Mouse (Mus musculus): Measurements from ENCODE around the gene Sorcs1.

Gene Sorcs1

DNA sequence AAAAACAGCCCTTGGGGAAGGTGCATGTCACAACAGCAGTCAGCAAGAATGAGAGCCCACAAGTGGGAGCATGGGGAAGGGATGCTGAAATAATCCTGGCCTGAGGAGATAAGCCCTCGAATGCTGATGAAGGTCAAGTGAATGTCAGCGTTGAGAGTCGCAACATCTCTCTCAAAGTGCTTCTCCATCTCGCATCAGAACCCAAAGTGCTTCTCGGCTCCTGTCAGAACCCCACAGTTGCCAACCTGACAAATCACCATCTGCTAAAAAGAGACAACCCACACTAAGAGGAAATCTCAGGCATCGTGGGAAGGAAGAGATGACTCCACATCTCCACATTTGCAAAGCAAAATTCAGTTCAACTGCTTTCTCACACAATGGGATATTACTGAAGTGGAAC lies 119.7 kb downstream of the Sorcs1 start:
- no peak for DNase-seq (ENCODE audit: low spot score)

DNA sequence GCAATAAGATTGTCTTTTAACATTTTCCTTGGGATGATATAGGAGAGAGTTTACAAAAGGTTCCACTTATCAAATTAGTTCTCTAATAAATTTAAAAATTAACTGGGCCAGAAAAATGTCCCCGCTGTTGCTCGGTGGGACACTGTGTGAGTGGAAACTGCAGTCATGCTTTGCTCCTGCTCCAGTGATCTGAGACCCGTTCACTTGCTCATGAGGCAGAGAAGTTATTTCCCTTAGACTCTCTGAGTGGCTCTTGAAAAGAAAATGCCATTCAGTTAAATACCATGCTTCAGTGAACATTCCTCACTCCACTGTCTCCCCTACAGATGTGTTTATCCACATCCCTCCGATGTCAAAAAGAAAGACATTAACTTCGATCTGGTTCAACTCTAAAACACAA lies 144.4 kb downstream of the Sorcs1 start:
- DNase-seq (ENCODE audit: low spot score), result no peak

DNA sequence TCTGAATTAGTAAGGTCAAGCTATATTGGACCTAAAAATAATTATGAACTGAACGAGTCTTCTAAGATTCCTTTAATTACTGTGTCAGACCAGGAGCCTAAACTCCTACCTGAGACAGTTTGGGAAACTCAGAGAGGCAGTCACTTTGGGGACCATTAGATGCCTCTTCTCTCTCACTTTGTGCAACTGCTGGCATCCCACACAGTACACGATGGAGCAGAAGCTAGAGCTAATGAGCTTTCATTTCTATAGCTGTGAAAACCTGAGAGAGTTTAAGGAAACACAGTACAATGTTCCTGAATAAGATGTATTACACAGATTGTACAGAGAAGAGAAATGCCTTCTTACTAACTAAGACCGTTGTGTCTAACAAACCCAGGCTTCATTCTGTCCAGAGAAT lies 150.6 kb downstream of the Sorcs1 start:
- no peak for DNase-seq (ENCODE audit: low spot score)

DNA sequence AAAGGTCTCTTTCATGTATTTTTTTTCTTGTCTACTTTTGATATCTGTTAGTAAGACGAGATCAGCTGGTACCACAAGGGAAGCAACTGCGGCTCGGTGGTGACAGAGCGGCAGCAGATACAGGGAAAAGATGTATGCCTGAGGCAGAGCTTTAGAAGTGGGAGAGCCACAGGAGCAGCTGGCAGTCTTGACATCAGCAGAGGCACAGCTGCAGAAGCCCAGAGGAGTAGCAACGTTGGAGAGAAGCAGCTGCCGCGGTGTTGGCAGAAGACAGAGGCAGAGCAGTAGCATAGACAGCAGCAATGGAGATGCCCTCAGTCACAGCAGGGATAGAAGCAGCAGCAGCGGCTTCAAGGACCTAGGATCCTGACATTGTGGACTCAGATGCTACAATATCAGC lies 152.4 kb downstream of the Sorcs1 start:
- DNase-seq (ENCODE audit: low spot score), result no peak

DNA sequence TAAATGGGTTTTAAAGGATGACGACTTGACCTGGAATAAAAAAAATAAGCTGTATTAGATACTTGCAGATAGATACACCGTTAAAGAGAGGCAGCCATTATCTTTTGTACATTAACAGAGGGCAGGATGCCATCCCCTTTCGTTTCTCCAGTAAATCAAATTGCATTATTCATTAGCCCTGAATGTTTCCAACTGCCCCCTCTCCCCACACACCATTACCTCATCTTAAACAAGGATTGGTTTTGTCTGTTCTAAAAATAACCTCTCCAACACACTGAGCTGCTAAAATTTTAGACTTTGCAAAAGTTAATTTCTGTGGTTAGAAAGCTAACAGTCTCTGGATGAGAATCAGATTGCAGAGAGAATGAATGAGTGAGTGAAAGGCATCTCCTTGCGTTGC lies 156.5 kb downstream of the Sorcs1 start:
- DNase-seq (ENCODE audit: low spot score), result no peak

DNA sequence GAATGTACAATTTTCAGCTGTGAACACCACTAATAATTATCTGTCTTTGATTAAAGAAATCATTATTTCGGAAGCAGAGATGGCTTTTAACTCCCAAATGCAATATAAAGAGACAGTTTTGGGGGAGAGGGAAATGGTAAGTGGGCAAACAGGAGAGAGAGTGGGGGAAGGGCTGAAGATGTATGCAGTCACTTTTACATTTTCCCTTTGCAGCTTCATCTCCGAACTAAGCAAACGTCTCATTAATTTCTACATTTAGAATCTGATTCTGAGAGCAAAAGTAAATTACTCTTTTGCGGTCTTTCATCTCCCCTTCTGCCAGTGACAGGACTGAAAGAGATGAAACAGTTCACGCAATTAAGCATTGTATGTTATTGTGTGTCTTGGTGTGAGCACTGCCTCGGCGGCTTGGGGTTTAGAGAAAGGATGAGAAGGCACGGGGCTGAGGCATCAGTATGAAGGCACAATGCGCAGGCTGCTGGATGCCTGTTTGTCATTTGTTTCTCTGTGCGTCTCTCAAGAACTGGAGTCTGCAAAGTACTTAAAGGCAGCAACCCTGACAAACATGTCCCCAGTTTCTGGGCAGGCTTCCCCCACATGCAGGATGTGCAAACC lies 163.3 kb downstream of the Sorcs1 start:
- DNase-seq (ENCODE audit: low spot score), result no peak

DNA sequence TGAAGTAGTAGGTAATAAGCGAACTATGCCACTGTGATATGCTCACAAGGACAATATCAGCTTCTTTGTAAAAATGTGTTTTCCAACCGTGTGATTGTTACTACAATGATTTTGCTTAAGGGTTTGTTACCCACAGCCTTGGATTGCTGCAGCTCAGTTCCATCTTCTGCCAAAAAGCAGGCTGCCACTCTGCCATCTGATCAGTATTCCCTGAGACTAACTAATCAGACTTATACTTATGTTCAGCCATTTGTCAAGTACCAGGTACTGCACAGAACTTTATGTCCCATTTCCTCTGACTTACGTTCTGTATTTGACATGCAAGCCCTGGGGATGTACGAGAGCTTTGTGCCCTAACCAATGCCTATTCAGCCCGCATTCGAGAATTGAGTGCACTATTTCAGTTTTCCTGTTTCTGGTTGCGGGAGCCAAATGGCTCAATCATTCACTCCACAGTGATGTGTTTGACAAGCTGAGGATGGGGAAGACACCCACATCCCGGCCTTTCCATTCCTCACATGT lies 164.1 kb downstream of the Sorcs1 start:
- DNase-seq (ENCODE audit: low spot score), result no peak

DNA sequence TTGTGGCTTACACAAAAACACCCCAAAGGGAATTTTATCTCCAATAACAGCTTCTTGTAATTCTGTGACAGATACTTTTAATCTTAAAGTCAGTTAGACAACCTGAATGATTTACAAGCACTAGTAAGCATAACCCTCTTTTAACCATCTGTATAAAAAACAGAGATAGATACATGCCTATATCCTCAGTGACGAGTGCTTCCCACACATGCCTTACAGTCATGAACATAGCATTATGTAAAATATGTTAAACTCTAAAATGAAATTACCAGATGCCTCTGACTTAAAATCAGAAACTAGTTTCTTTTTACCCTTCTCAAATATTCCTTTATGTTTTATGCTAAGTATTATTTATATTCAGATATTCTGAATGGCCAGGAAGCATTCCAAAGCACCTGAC lies 175.6 kb downstream of the Sorcs1 start:
- no peak for DNase-seq (ENCODE audit: low spot score)

DNA sequence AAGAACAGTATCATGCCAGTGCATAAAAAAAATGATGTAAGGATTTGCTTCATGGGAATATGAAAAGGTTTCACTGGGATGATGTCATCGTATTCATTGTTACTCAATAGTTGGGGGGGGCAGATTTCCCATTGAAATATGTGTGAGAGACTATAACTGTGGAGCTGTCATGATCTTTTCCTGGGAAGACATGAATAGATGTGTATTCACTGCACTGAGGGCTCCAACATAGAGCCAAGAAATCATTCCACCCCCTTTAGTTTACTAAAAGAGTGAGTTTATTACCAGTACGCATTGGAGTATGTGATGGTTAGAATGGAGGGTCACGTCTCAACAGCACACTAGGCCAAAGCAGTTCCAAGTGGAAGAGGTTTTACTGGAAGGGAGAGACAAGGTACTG lies 187.3 kb downstream of the Sorcs1 start:
- no peak for DNase-seq (ENCODE audit: low spot score)

DNA sequence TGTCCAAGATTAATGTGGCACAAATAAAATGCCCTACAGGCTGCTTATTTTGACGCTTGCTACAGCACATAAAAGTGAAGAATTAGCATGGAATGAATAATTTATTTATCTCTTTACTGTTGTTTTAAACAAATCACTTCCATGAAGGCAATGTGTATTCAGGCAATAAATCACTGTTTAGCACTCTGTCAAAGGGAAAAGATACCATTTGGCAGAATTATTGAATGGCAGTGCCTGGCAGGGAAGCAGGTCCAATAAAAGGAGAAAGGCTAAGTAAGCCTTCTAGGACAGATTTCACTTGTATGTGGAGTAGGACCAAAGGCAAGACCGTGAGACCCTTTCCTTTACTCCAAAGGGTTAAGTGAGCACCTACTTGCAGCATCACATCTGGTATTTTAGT lies 187.7 kb downstream of the Sorcs1 start:
- DNase-seq (ENCODE audit: low spot score), result no peak

DNA sequence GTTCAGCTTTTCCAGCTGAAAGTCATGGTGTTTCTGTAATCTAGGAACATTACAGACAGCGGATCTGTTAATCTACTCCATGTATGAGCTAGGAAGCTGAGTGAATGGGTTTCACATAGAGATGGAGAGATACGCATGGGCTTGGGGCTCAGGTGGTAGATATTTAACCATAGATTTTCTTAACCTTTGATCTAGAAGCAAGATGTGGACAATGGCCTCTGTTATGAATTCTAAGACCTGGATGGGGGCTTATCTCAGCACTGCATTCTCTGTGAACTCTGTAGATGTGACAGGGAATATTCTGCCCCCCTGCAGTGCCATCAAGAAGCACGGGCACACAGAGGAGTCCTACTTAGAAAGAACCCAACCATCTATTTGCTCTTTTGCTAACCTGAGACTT lies 188.7 kb downstream of the Sorcs1 start:
- no peak for DNase-seq (ENCODE audit: low spot score)

DNA sequence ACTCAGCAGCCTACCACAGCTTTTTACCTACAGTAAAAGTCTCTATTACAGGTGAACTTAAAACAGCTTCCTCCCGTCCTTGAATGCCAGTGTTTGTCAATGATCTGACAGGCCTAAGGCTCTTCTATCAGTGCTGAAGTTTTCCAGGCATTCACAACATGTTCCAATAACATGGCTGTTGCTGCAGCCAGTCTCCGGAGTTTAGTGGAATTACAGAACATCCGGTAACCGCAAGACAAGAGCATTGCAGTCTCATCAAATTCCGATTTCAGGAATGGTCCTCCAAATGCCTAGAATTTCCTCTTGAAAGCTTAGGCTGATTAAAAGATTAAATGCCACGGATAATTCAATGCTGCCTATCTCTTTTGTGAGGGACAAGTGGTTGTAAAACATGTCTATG lies 190.0 kb downstream of the Sorcs1 start:
- no peak for DNase-seq (ENCODE audit: low spot score)

DNA sequence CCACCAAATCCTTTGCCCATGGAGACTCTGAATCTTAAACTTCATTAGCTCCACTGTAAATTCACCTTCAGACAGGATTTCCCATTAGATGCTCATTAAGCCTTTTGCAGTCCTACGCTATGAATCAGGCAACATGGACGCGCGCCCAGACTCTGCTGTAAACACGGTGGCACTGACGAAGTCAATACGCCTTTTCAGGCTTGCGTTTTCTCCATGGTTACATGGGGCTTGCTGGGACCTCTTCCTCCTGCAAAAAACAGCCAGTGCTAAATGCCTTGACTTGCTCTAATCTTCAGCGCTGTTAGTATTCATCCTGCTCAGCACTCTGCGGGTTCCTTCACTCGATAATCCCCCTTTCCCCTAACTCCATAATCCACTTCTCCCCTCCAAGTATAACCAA lies 190.7 kb downstream of the Sorcs1 start:
- no peak for DNase-seq (ENCODE audit: low spot score)

DNA sequence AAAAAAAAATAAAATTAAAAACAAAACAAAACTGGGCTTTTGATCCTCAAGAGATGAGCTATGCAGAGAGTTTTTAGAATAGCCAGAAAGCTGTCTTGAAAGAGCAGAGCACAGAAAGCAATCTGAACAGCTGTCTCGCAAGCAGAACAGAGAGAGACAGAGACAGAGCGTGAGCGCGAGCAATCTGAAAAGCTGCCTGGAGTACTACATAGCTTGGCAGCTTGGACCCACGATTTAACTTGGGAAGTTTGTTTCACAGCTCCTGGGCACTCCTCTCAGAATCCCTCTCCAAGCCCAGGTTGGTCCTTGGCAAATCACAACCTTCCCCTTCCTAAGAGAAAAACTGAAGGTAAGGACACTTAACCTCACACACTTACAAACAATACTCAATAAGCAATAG lies 192.1 kb downstream of the Sorcs1 start:
- DNase-seq (ENCODE audit: low spot score), result no peak

DNA sequence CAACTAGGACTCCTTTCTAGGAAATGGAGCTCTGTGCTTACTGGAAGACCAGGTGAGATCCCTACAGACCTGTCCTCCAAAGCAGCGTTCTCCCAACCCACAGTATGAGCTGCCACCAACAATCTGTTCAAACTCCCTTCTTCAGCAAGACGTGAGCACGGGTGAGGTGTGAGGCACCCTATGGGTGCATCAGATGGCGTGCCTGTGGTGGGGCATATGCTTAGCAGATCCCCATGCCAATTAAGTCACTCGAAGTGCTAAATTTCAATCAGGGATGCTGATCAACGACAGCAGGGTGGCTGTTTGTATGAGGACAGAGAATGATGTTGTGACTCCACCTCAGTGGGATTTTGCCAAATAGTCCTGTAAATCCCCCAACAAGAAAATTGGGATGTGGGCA lies 201.7 kb downstream of the Sorcs1 start:
- no peak for DNase-seq (ENCODE audit: low spot score)

DNA sequence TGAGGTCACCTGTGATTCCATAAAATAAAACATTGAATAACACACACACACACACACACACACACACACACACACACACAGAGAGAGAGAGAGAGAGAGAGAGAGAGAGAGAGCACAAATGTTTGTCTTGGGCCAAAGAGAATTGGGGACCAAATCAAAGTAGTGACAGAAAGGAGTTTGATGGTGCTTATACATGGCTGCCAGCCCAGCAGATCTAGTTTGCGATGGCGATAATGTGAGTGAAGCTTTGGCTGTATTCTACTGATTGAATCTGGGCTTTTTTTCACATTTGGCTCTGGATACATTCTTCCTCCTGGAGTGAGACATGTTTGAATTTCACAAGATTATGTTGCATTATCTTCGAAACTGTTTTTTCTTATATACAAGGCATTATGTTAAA lies 209.9 kb downstream of the Sorcs1 start:
- DNase-seq (ENCODE audit: low spot score), result no peak

DNA sequence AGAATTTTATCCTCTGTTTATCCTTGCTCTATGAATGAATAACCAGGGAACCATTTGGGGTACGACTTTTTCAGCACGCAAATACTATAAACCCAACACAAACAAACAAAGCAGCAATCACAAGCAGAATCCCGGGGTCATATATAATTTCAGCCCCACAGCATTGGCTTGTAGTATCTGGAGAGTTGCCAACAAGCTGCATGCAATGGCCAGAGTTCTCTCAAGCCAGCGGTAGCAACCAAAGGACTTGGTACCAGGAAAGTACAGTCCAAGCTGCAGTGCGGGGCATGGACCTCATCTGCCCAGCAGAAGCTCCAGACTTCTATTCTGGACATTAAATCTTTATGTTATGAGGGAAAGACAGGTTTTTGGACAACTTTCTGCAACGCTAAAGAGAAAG lies 213.6 kb downstream of the Sorcs1 start:
- DNase-seq (ENCODE audit: low spot score), result no peak

DNA sequence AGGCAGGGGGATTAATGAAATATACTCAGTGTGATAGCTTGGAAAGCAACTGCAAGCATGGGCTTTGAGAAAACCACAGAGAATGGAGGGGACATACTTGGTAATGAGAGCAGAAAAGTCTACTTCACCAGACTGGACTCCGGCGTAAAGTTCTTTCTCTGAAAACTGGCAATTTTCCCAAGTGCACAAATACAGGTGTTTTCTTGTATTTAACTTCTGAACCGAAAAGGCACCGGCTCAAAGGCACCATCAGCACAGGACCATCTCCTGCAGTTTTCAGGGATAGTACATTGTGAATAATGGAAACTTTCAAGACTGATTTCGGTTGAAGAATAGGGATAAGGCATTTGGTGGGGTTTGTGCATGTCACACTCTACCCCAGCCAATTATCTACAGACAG lies 219.9 kb downstream of the Sorcs1 start:
- no peak for DNase-seq (ENCODE audit: low spot score)

DNA sequence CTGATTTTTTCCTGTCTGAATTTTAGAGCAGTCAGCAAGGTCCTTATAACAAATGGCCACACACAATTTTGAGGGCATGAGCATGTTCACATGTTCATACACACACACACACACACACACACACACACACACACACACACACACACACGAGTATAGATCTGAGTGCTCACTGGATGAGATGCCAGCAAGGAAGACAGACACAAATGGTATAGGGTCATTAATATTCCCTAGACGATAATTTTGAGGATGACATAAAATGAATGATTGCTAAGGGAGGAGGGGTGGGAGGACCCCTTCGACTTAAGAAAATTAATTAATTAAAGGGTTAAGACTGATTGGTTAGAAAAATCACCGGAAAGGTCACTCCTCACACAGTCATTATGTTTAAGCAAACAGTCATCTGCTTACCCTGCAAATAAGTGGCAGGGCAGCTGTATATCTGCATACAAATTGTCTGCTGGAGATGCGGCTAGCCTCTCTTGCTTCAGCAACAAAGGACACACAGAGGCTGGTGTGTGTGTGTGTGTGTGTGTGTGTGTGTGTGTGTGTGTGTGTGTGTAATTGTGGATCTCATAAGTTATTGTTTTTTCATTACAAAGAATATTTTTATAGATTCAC lies 221.1 kb downstream of the Sorcs1 start:
- DNase-seq (ENCODE audit: low spot score), result no peak

DNA sequence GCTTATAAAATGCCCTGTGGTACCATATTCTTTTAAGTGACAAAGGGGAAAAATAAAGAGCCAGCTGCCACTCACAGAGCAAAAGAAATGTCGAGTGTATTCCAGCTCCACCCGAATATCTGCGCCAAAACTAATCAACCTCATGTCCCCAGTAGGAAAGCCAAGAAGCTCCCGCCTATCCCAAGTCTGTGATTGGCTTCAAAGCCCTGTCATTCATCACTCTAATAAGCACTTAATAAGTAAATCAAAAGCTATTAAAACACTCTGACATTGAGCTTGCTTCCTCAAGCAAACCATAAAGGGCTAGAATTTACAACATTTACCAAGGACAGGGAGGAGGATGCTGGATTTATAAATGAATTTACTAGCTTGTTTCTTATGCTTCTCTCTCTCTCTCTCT lies 237.3 kb downstream of the Sorcs1 start:
- DNase-seq (ENCODE audit: low spot score), result no peak

DNA sequence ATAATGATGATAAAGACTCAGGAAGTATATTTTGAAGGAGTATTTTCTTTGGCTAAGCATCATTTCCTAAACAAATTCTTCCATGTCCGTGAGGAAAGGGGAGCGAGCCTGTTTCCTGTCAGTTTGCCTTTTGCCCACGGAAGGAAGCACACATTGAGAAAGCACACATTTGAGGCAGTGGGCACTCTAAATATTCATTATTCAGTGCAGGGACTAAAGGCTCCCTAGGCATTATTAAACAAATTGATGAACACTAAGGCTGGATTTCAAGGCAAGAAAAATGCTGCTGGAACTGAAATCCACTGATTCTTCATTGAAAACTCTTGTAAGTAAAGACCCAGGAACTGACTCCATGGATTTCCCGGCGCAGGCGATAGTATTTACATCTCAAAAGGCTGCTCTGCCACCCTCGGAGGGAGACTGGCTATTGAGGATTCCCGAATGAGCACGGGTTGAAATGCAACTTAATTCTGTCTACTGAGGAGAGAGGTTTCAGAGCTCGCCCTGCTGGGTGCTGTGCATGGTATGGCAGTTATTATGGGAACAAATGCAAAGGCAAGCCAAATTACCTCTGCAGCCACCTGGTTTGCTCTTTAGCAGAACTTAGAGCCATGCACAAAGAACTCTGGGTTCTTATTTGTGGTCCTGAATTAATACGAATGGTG lies 238.1 kb downstream of the Sorcs1 start:
- DNase-seq (ENCODE audit: low spot score), result no peak

DNA sequence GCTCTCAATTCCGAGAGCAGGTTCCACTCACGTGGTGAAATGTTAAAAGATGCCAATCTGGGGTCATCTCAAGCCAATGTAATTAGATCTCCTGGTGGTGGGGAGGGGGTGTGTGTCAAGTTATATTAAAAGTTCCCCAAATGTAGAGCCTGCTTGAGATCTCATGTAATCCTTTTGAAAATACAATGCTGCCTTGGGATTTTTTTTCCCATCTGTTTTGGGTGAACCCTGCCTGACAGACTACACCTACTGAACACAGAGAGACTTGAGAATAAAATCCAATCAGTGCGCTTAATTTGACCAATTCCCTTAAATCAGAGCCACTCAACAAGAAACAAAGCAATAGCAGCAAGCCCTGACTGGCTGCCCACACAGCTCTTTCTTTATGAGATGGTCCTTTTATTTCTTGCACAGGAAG lies 239.0 kb downstream of the Sorcs1 start:
- no peak for DNase-seq (ENCODE audit: low spot score)

DNA sequence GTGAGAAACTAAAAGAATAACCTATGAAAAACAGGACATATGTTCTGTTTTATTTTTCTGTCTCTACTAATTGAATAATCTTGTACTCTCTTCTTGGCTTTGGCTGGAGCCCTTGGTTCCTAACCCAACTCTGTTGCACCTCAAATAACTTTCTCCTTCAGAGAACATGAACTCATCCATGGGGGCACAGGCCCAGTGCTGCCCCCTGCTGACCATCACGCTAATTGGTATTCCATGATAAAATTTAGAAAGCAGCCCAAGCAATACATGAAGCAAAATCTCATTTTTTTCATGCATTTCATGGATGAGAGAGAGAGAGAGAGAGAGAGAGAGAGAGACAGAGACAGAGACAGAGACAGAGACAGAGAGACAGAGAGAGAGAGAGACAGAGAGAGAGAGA lies 255.5 kb downstream of the Sorcs1 start:
- DNase-seq (ENCODE audit: low spot score), result no peak

All from T-cell, adult 2 months (primary cell).